Mouse (Mus musculus) limb, embryonic 12.5 days (tissue): ENCODE measurements around the gene Nccrp1. TPM values are rescaled to one million over a fixed set of nuclear protein-coding genes. Genes with fewer than 3 reads are reported as not detected.
"Not testable (repeated sequence)": the region's sequence is repeated elsewhere in the genome, so short reads cannot be mapped to it uniquely, and the experiment has no call there.

ENCODE experiments used
- ATAC-seq: fragments of 200-750 bp; cut with Nextera tagmentation; 2 replicates; pipeline ENCODE4 v1.8.0; 2017; ENCODE audit warnings: low read depth, moderate TSS enrichment; ENCODE audit not compliant: insufficient number of reproducible peaks, insufficient read depth, low FRiP score, low TSS enrichment
- H3K27ac ChIP-seq: fragments of 300-500 bp; sonication (generic); 2 replicates; pipeline ENCODE4 v1.5.1; 2016; ENCODE audit warnings: mild to moderate bottlenecking, moderate library complexity
- H3K27me3 ChIP-seq: fragments of 300-500 bp; sonication (generic); 2 replicates; pipeline ENCODE4 v1.6.1; 2016; ENCODE audit warnings: mild to moderate bottlenecking, moderate library complexity
- H3K36me3 ChIP-seq: fragments of 300-500 bp; sonication (generic); 2 replicates; pipeline ENCODE4 v1.6.1; 2016; ENCODE audit warnings: mild to moderate bottlenecking, moderate library complexity
- H3K4me1 ChIP-seq: fragments of 300-500 bp; sonication (generic); replicated peaks from 2 replicates; pipeline ENCODE4 v1.6.1; 2016
- H3K4me2 ChIP-seq: fragments of 300-500 bp; sonication (generic); 2 replicates; pipeline ENCODE4 v1.6.1; 2016; ENCODE audit warnings: mild to moderate bottlenecking, moderate library complexity
- H3K4me3 ChIP-seq: fragments of 300-500 bp; sonication (generic); replicated peaks from 2 replicates; pipeline ENCODE4 v1.5.1; 2016; ENCODE audit warnings: mild to moderate bottlenecking
- H3K9ac ChIP-seq: fragments of 300-500 bp; sonication (generic); replicated peaks from 2 replicates; pipeline ENCODE4 v1.6.1; 2016; ENCODE audit warnings: mild to moderate bottlenecking, moderate library complexity
- H3K9me3 ChIP-seq: fragments of 300-500 bp; sonication (generic); 2 replicates; pipeline ENCODE4 v1.6.1; 2016; ENCODE audit warnings: mild to moderate bottlenecking, moderate library complexity
- WGBS: fragments of 180-500 bp; shearing (Covaris S2); methylation state at CpG from one replicate; pipeline ENCODE4 v1.1.7; 2016; 5-methylcytosine and 5-hydroxymethylcytosine counted together
- microRNA-seq: library from miRNA; unstranded; fragments of <30 nt; microRNA quantifications from one replicate; pipeline ENCODE4, GENCODE M21; 2017
- polyA plus RNA-seq: library from polyadenylated mRNA; unstranded; fragments of >200 nt; fragmentation: Nextera tagmentation; extraction: Ambion mirVana; gene quantifications from 2 replicates; pipeline ENCODE4 v1.2.1, GENCODE M21; 2016

Gene Nccrp1
- polyA plus RNA-seq, 1 experiment from 2014 or later, result not detected

DNA sequence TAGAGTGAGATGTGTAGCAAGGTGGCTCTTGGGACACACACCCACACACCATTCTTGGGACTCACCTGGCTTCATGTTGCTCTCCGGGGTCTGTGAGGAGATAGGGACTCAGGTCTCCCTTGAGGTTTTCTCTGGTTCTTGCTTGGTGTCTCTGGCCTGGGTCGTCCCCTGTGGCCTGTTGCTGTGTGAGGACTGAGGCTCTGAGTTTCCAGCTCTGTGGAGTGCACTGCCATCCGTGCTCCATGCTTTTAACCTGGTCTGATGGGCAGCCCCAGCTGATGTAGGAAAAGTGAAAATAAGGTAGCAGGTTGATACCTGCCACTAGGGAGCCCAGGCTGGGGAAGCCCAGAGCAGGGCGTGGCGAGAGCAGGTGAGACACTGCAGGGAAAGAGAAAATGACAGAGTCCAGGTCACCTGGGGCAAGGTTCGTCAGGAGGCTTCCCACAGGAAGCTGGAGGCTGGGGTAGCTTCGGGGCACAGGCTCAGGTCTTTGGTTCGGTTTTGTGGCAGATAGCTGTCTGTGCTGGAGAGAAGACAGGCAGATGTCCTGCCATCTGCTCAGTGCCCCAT is 36.6 kb downstream of the Nccrp1 start, which contains the start of gene Ifnl2:
Gene Ifnl2, minus strand, starts transcription at position 51 of the 570 bp plus-strand sequence.
- not testable (repeated sequence) for H3K4me1 ChIP-seq, H3K36me3 ChIP-seq, H3K27me3 ChIP-seq, H3K4me2 ChIP-seq, H3K27ac ChIP-seq, H3K4me3 ChIP-seq, ATAC-seq, H3K9ac ChIP-seq, H3K9me3 ChIP-seq
- WGBS, result 62% methylated on average over 8 of the region's 8 CpGs

DNA sequence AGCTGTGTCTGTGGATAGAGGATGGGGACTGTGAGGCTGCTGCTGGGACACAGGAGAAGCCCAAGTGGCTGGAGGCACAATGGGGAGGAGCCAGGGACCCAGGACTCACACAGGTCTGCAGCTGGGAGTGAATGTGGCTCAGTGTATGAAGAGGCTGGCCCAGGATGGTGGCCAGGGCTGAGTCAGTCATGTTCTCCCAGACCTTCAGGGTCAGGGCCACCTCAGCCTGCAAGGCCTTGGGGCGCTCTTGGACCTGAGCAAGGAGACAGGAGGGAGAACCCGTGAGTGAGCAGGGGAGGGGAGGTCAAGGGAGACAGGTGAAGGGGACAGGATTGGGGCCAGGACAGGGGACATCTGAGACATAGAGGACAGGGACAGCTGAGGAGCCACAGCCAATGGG is 37.9 kb downstream of the Nccrp1 start:
- H3K9ac ChIP-seq, H3K4me2 ChIP-seq, H3K4me3 ChIP-seq, H3K4me1 ChIP-seq, H3K27me3 ChIP-seq, H3K9me3 ChIP-seq, H3K27ac ChIP-seq, ATAC-seq, H3K36me3 ChIP-seq: not testable (repeated sequence)
- WGBS, result 75% methylated on average over 2 of the region's 2 CpGs

- WGBS, result 9% methylated on average over 5 of the region's 5 CpGs
- Histone ChIP-seq H3K9ac (no peak overlapping the region), H3K4me3 (no peak overlapping the region)
Measured at GRCm38 (mm10) chr7:28505585-28505984, 41.5 kb downstream of the Nccrp1 start.

GRCm38 (mm10) chr7:28495426-28495825 is 51.6 kb downstream of the Nccrp1 start:
- 78% methylated on average over 11 of the region's 11 CpGs for WGBS
- H3K9me3 ChIP-seq, result peaks cover 1% of the 10 kb centered on the region; the same call in 1 of the 2 replicates
- H3K36me3 ChIP-seq, result no peaks in the 10 kb centered on the region
- no peak overlapping the region for H3K4me3 ChIP-seq
- H3K4me1 ChIP-seq, result no peaks in the 10 kb centered on the region
- H3K9ac ChIP-seq, result no peak overlapping the region
- H3K4me2 ChIP-seq, result no peak overlapping the region
- no peak overlapping the region for H3K27ac ChIP-seq
- H3K27me3 ChIP-seq, result 0 out of 2 replicates have a peak, but pooled peaks cover 4% of the 10 kb centered on the region
- ATAC-seq, result no peak

More at GRCm38 (mm10) chr7:28505585-28505984, 41.5 kb downstream of the Nccrp1 start:
- Histone ChIP-seq H3K27me3 (no peaks in the 10 kb centered on the region), H3K27ac (no peak overlapping the region), H3K9me3 (peaks cover 9% of the 10 kb centered on the region; the same call in 1 of the 2 replicates), H3K36me3 (no peaks in the 10 kb centered on the region), H3K4me1 (no peaks in the 10 kb centered on the region), H3K4me2 (no peak overlapping the region)
- no peak for ATAC-seq

Small RNA genes within 50 kb of the gene (microRNA-seq; reads per million reads assigned to microRNA genes)
- 1.2 reads per million for gene Mir7049

Other genes with a start within 250 kb of the Nccrp1 start
- 3.5 and 3.7 TPM in 2 replicates for gene Dll3, start 245.0 kb downstream of the Nccrp1 start, polyA plus RNA-seq
- gene Timm50, start 235.2 kb downstream of the Nccrp1 start, polyA plus RNA-seq, result 166 and 169 TPM in 2 replicates
- 99.0 and 117 TPM in 2 replicates for gene Supt5, start 208.5 kb downstream of the Nccrp1 start, polyA plus RNA-seq
- 915 and 927 TPM in 2 replicates for gene Rps16, start 196.6 kb downstream of the Nccrp1 start, polyA plus RNA-seq
- 96.9 and 106 TPM in 2 replicates for gene Plekhg2, start 174.7 kb downstream of the Nccrp1 start, polyA plus RNA-seq
- gene Zfp36, start 167.0 kb downstream of the Nccrp1 start, polyA plus RNA-seq, result 7.1 and 7.7 TPM in 2 replicates
- 45.4 and 51.6 TPM in 2 replicates for gene Med29, start 154.5 kb downstream of the Nccrp1 start, polyA plus RNA-seq
- 83.0 and 86.8 TPM in 2 replicates for gene Paf1, start 154.3 kb downstream of the Nccrp1 start, polyA plus RNA-seq
- gene Gmfg, start 109.8 kb downstream of the Nccrp1 start, polyA plus RNA-seq, result 6.2 and 9.0 TPM in 2 replicates
- 7.5 and 7.9 TPM in 2 replicates for gene Lrfn1, start 95.3 kb downstream of the Nccrp1 start, polyA plus RNA-seq
- gene Ifnl2, start 36.8 kb downstream of the Nccrp1 start, polyA plus RNA-seq, result not detected in 2 replicates
- not detected in 2 replicates for gene Ifnl3, start 24.4 kb downstream of the Nccrp1 start, polyA plus RNA-seq
- gene Sycn, start 6.4 kb downstream of the Nccrp1 start, polyA plus RNA-seq, result not detected in 2 replicates
- 30.5 and 36.0 TPM in 2 replicates for gene Samd4b, start 50.9 kb upstream of the Nccrp1 start, polyA plus RNA-seq
- 42.4 and 44.1 TPM in 2 replicates for gene Pak4, start 50.9 kb upstream of the Nccrp1 start, polyA plus RNA-seq
- gene Acp7, start 84.1 kb upstream of the Nccrp1 start, polyA plus RNA-seq, result not detected in 2 replicates
- gene Fbxo27, start 145.6 kb upstream of the Nccrp1 start, polyA plus RNA-seq, result 4.9 and 6.4 TPM in 2 replicates
- gene Fbxo17, start 169.6 kb upstream of the Nccrp1 start, polyA plus RNA-seq, result 24.0 TPM in 2 replicates
- 125 and 131 TPM in 2 replicates for gene Mrps12, start 194.6 kb upstream of the Nccrp1 start, polyA plus RNA-seq
- gene Sars2, start 194.7 kb upstream of the Nccrp1 start, polyA plus RNA-seq, result 32.4 and 33.1 TPM in 2 replicates
- gene Ccer2, start 208.9 kb upstream of the Nccrp1 start, polyA plus RNA-seq, result 0.24 TPM in 1 of 2 replicates, not detected in the other
- 70.8 and 76.9 TPM in 2 replicates for gene Sirt2, start 219.5 kb upstream of the Nccrp1 start, polyA plus RNA-seq
- gene Nfkbib, start 220.3 kb upstream of the Nccrp1 start, polyA plus RNA-seq, result 37.4 and 40.8 TPM in 2 replicates
- 2.3 and 3.1 TPM in 2 replicates for gene Rinl, start 241.7 kb upstream of the Nccrp1 start, polyA plus RNA-seq